Mouse (Mus musculus): ENCODE data around the gene Ttll8. TPM values are rescaled to one million over a fixed set of nuclear protein-coding genes. Genes with fewer than 3 reads are reported as not detected.

Ttll8 gene
- polyA plus RNA-seq, 1 experiment from 2014 or later = 0.17 TPM

DNA sequence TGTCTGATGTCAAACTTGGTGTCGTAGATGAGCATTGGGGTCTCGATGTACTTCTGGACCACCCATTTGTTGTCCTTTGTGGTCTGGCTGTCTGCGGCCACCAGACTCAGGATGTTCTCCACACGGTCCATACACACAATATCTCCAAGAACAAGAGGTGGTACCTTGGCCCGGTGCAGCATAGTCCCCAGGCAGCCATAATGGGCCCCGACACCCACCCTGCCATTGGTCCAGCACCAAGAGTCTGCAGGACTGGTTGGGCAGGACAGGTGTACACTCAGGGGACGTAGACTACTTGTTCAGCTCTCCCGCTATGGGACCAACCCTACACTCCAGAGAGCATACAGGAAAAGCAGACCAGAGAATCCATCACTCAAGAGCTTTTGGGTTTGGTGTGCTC is 37.1 kb downstream of the Ttll8 start:
- no peak overlapping the region for H3K9ac ChIP-seq (ENCODE audit: low read depth, low read length)
- WGBS = 93% methylated on average over 8 of the region's 8 CpGs
- no peak for ATAC-seq (ENCODE audit: low read depth)
- no peak overlapping the region for H3K4me2 ChIP-seq (ENCODE audit: low read depth, low read length)
- H3K27me3 ChIP-seq (replicated peaks; ENCODE audit: control insufficient read depth, insufficient read depth, low read length) = no peaks in the 10 kb centered on the region
- no peak overlapping the region for H3K4me3 ChIP-seq (ENCODE audit: low read depth, low read length)
- H3K9me3 ChIP-seq (ENCODE audit: control insufficient read depth, low read length) = no peaks in the 10 kb centered on the region
- no peak overlapping the region for H3K27ac ChIP-seq (replicated peaks; ENCODE audit: low read depth, low read length)
- DNase-seq (ENCODE audit: low spot score) = no peak
- no peaks in the 10 kb centered on the region for H3K36me3 ChIP-seq (ENCODE audit: control insufficient read depth, insufficient read depth, low read length)
- H3K4me1 ChIP-seq (ENCODE audit: control insufficient read depth, insufficient read depth, low read length) = no peaks in the 10 kb centered on the region

- ATAC-seq (ENCODE audit: low read depth) = no peak
- no peaks in the 10 kb centered on the region for H3K9me3 ChIP-seq (ENCODE audit: control insufficient read depth, low read length)
- WGBS = 30% methylated on average over 3 of the region's 3 CpGs
- no peaks in the 10 kb centered on the region for H3K4me1 ChIP-seq (ENCODE audit: control insufficient read depth, insufficient read depth, low read length)
- H3K27me3 ChIP-seq (replicated peaks; ENCODE audit: control insufficient read depth, insufficient read depth, low read length) = no peaks in the 10 kb centered on the region
- no peak overlapping the region for H3K4me3 ChIP-seq (ENCODE audit: low read depth, low read length)
- H3K4me2 ChIP-seq (ENCODE audit: low read depth, low read length) = no peak overlapping the region
- H3K9ac ChIP-seq (ENCODE audit: low read depth, low read length) = no peak overlapping the region
- no peaks in the 10 kb centered on the region for H3K36me3 ChIP-seq (ENCODE audit: control insufficient read depth, insufficient read depth, low read length)
- no peak for DNase-seq (ENCODE audit: low spot score)
- H3K27ac ChIP-seq (replicated peaks; ENCODE audit: low read depth, low read length) = no peak overlapping the region
Observed at GRCm38 (mm10) chr15:88916366-88916765, 37.9 kb downstream of the Ttll8 start.

GRCm38 (mm10) chr15:88915046-88915445 is 39.2 kb downstream of the Ttll8 start:
- H3K4me3 ChIP-seq (ENCODE audit: low read depth, low read length) = no peak overlapping the region
- ATAC-seq (ENCODE audit: low read depth) = no peak
- 94% methylated on average over 7 of the region's 7 CpGs for WGBS

GRCm38 (mm10) chr15:88906347-88906746 is 47.9 kb downstream of the Ttll8 start:
- Histone ChIP-seq H3K4me1 (ENCODE audit: control insufficient read depth, insufficient read depth, low read length) (no peaks in the 10 kb centered on the region), H3K9ac (ENCODE audit: low read depth, low read length) (no peak overlapping the region), H3K9me3 (ENCODE audit: control insufficient read depth, low read length) (no peaks in the 10 kb centered on the region), H3K27me3 (replicated peaks; ENCODE audit: control insufficient read depth, insufficient read depth, low read length) (no peaks in the 10 kb centered on the region), H3K36me3 (ENCODE audit: control insufficient read depth, insufficient read depth, low read length) (no peaks in the 10 kb centered on the region), H3K4me2 (ENCODE audit: low read depth, low read length) (no peak overlapping the region), H3K4me3 (ENCODE audit: low read depth, low read length) (no peak overlapping the region), H3K27ac (replicated peaks; ENCODE audit: low read depth, low read length) (no peak overlapping the region)
- no peak for DNase-seq (ENCODE audit: low spot score)
- 67% methylated on average over 4 of the region's 4 CpGs for WGBS
- no peak for ATAC-seq (ENCODE audit: low read depth)

More at GRCm38 (mm10) chr15:88915046-88915445, 39.2 kb downstream of the Ttll8 start:
- no peaks in the 10 kb centered on the region for H3K9me3 ChIP-seq (ENCODE audit: control insufficient read depth, low read length)
- H3K4me2 ChIP-seq (ENCODE audit: low read depth, low read length) = no peak overlapping the region
- H3K27ac ChIP-seq (replicated peaks; ENCODE audit: low read depth, low read length) = no peak overlapping the region
- H3K27me3 ChIP-seq (replicated peaks; ENCODE audit: control insufficient read depth, insufficient read depth, low read length) = no peaks in the 10 kb centered on the region
- no peak overlapping the region for H3K9ac ChIP-seq (ENCODE audit: low read depth, low read length)
- no peaks in the 10 kb centered on the region for H3K4me1 ChIP-seq (ENCODE audit: control insufficient read depth, insufficient read depth, low read length)
- DNase-seq (ENCODE audit: low spot score) = no peak
- no peaks in the 10 kb centered on the region for H3K36me3 ChIP-seq (ENCODE audit: control insufficient read depth, insufficient read depth, low read length)

DNA sequence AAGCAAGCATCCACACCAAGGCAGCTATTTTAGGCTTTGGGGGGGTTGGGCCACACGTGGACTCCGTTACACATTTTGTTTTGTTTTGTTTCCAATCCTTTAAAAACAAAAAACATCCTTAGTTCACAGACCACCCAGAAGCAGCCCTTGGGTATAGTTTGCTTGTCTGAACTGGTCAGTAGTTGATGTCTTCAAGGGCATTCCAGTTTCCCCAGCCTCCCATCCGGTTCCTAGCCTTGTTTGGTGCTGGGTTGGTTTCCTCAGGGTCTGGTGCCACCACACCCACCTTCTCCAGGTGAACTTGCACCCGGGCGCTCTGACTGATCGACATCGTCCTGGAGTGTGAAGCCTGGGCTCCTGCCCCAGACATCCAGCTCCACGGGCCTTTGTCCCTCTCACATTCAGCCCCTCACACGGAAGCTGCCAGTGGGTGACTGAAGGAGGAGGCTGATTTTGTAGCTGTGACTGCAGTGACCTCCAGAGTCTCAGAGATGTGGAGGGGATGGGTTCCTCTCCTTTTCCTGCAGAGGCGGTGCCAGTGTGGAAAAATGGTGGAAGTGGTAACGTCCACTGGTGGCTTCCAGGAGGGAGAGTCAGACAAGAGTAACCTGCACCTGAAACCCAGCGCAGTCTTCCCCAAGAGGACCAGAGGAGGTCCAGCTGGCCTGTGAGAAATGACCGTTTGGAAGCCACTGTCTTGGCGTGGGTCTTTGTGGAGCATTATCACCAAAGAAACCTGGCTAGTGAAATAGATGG is 50.0 kb downstream of the Ttll8 start:
- no peaks in the 10 kb centered on the region for H3K9me3 ChIP-seq (ENCODE audit: control insufficient read depth, low read length)
- DNase-seq (ENCODE audit: low spot score) (no peak), ATAC-seq (ENCODE audit: low read depth) (no peak)
- H3K4me3 ChIP-seq (ENCODE audit: low read depth, low read length) = no peak overlapping the region
- H3K4me2 ChIP-seq (ENCODE audit: low read depth, low read length) = no peak overlapping the region
- no peak overlapping the region for H3K9ac ChIP-seq (ENCODE audit: low read depth, low read length)
- H3K27ac ChIP-seq (replicated peaks; ENCODE audit: low read depth, low read length) = no peak overlapping the region
- H3K36me3 ChIP-seq (ENCODE audit: control insufficient read depth, insufficient read depth, low read length) = no peaks in the 10 kb centered on the region
- H3K4me1 ChIP-seq (ENCODE audit: control insufficient read depth, insufficient read depth, low read length) = no peaks in the 10 kb centered on the region
- H3K27me3 ChIP-seq (replicated peaks; ENCODE audit: control insufficient read depth, insufficient read depth, low read length) = no peaks in the 10 kb centered on the region
- WGBS = 77% methylated on average over 14 of the region's 14 CpGs

- H3K27me3 ChIP-seq (replicated peaks; ENCODE audit: control insufficient read depth, insufficient read depth, low read length) = no peaks in the 10 kb centered on the region
- no peak overlapping the region for H3K9ac ChIP-seq (ENCODE audit: low read depth, low read length)
- peak; percentile 8 for DNase-seq (ENCODE audit: low spot score)
- H3K27ac ChIP-seq (replicated peaks; ENCODE audit: low read depth, low read length) = no peak overlapping the region
- no peaks in the 10 kb centered on the region for H3K4me1 ChIP-seq (ENCODE audit: control insufficient read depth, insufficient read depth, low read length)
- H3K4me3 ChIP-seq (ENCODE audit: low read depth, low read length) = no peak overlapping the region
- no peak overlapping the region for H3K4me2 ChIP-seq (ENCODE audit: low read depth, low read length)
- ATAC-seq (ENCODE audit: low read depth) = no peak
- no peaks in the 10 kb centered on the region for H3K36me3 ChIP-seq (ENCODE audit: control insufficient read depth, insufficient read depth, low read length)
- 86% methylated on average over 1 of the region's 1 CpGs for WGBS
- H3K9me3 ChIP-seq (ENCODE audit: control insufficient read depth, low read length) = no peaks in the 10 kb centered on the region
Observed at GRCm38 (mm10) chr15:88903086-88903485, 51.1 kb downstream of the Ttll8 start.

DNA sequence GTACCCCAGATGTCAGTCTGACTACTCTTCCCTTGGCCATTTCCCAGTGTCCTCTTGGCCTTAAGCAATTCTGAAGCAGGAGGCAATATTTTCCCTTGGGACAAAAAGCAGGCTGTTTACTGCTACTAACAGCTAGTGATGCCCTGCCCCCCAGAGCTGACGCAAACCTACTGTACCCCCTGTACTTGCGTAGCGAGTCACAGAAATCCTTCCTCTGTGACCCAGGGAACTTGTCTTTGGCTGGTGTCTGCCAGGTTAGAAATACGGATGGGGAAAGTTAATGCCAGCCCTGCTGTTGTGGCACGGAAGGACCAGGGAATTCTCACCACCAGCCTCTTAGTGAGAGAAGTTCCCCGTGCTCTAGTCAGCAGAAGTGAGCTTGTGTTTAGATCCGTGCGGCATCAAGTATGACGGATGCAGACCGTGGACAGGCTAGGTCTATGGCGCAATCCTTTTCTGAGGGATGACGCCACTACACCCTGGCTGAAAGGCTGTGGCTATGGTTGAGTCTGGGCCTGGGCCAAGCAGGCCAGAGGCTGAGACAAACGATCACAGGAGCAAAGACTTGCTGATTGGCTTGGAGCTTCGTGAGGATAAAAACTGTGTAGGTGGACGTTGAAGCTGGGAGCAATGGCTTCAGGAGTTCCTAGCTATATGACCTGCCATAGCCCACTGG is 51.9 kb downstream of the Ttll8 start:
- H3K4me1 ChIP-seq (ENCODE audit: control insufficient read depth, insufficient read depth, low read length) = no peaks in the 10 kb centered on the region
- WGBS = 83% methylated on average over 15 of the region's 15 CpGs
- no peaks in the 10 kb centered on the region for H3K27me3 ChIP-seq (replicated peaks; ENCODE audit: control insufficient read depth, insufficient read depth, low read length)
- H3K9ac ChIP-seq (ENCODE audit: low read depth, low read length) = no peak overlapping the region
- H3K9me3 ChIP-seq (ENCODE audit: control insufficient read depth, low read length) = no peaks in the 10 kb centered on the region
- H3K27ac ChIP-seq (replicated peaks; ENCODE audit: low read depth, low read length) = no peak overlapping the region
- H3K4me3 ChIP-seq (ENCODE audit: low read depth, low read length) = no peak overlapping the region
- no peak for DNase-seq (ENCODE audit: low spot score)
- no peak overlapping the region for H3K4me2 ChIP-seq (ENCODE audit: low read depth, low read length)
- ATAC-seq (ENCODE audit: low read depth) = no peak
- H3K36me3 ChIP-seq (ENCODE audit: control insufficient read depth, insufficient read depth, low read length) = no peaks in the 10 kb centered on the region

- Histone ChIP-seq H3K36me3 (ENCODE audit: control insufficient read depth, insufficient read depth, low read length) (no peaks in the 10 kb centered on the region), H3K9ac (ENCODE audit: low read depth, low read length) (no peak overlapping the region), H3K27me3 (replicated peaks; ENCODE audit: control insufficient read depth, insufficient read depth, low read length) (no peaks in the 10 kb centered on the region), H3K4me2 (ENCODE audit: low read depth, low read length) (no peak overlapping the region), H3K27ac (replicated peaks; ENCODE audit: low read depth, low read length) (no peak overlapping the region), H3K4me1 (ENCODE audit: control insufficient read depth, insufficient read depth, low read length) (no peaks in the 10 kb centered on the region), H3K4me3 (ENCODE audit: low read depth, low read length) (no peak overlapping the region), H3K9me3 (ENCODE audit: control insufficient read depth, low read length) (no peaks in the 10 kb centered on the region)
- no peak for ATAC-seq (ENCODE audit: low read depth)
- WGBS = 87% methylated on average over 10 of the region's 10 CpGs
- no peak for DNase-seq (ENCODE audit: low spot score)
Observed at GRCm38 (mm10) chr15:88896341-88896980, 57.8 kb downstream of the Ttll8 start.

All from embryonic facial prominence, embryonic 14.5 days (tissue).